Mouse (Mus musculus) bone marrow macrophage, adult 2 months (primary cell): ENCODE results near the gene Golm1.

Source experiments
- CTCF ChIP-seq: IDR thresholded peaks from 2 replicates; pipeline ENCODE4 v1.5.1; 2012; ENCODE audit warnings: low read depth, mild to moderate bottlenecking, low read length, moderate library complexity
- POLR2A ChIP-seq: IDR thresholded peaks from 2 replicates; pipeline ENCODE4 v1.6.1; 2012; ENCODE audit warnings: mild to moderate bottlenecking, low read depth, low read length, borderline replicate concordance

DNA sequence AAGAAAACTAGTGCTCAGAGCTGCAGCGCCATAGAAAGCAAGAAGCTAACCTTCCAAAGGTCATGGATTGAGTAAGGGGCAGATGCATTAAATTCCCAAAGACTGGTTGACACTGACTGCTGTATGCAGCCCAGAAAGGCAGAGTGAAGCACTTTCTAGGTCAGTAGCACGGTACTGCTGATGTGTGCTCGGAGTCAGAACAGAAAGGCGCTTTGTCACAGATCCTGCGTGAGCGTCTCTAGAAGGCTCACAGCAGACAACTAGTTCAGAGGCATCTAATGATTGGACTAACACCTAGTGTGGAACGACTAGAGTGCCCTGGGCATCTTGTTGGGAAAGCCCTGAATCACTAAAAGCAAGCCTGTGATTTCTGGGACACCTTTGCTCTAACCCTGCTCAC, 37.8 kb downstream of the Golm1 start:
- TF ChIP-seq CTCF (no peak), POLR2A (no peak)
